ENCODE assay signal across 22 mouse cellular contexts in genomic region chrX:145499101-145499500, GRCm38 (mm10).
"Had no signal": no experiment of that assay in that cellular context is flagged by ENCODE, and none has a peak within 500 bp of the region (broad histone marks: within the 10 kb centered on the region; RNA-seq: fewer than 3 reads in every experiment).

No protein-coding gene starts in this region.

- H3K9ac ChIP-seq: limb, embryonic 15.5 days; liver, embryonic 14.5 days; liver, postnatal 0 days; lung, embryonic 15.5 days; neural tube, embryonic 12.5 days; neural tube, embryonic 15.5 days; stomach, embryonic 15.5 days had no signal

- H3K36me3 ChIP-seq: limb, embryonic 15.5 days; lung, embryonic 15.5 days; neural tube, embryonic 12.5 days; neural tube, embryonic 15.5 days; stomach, embryonic 15.5 days had no signal

- H3K27me3 ChIP-seq: limb, embryonic 15.5 days; lung, embryonic 15.5 days; neural tube, embryonic 12.5 days; neural tube, embryonic 15.5 days; stomach, embryonic 15.5 days had no signal

- H3K27ac ChIP-seq: layer of hippocampus, adult 2 months; limb, embryonic 15.5 days; liver, embryonic 14.5 days; lung, embryonic 15.5 days; neural tube, embryonic 12.5 days; neural tube, embryonic 15.5 days; stomach, embryonic 15.5 days had no signal

- H3K4me2 ChIP-seq: limb, embryonic 15.5 days; liver, embryonic 11.5 days; lung, embryonic 15.5 days; midbrain, embryonic 11.5 days; neural tube, embryonic 12.5 days; neural tube, embryonic 15.5 days; stomach, embryonic 15.5 days had no signal

- H3K4me1 ChIP-seq: limb, embryonic 15.5 days; lung, embryonic 15.5 days; neural tube, embryonic 12.5 days; neural tube, embryonic 15.5 days; stomach, embryonic 15.5 days had no signal

- H3K4me3 ChIP-seq: layer of hippocampus, adult 2 months; limb, embryonic 15.5 days; lung, embryonic 15.5 days; neural tube, embryonic 12.5 days; neural tube, embryonic 15.5 days; stomach, embryonic 15.5 days had no signal

- DNase-seq: kidney, adult 18-20 months; kidney, adult 9 months; kidney, postnatal 14 days; layer of hippocampus, adult 9-11 months; liver, postnatal 0 days; lung, postnatal 10 days; lung, postnatal 4 days; midbrain, embryonic 14.5 days; right cerebral cortex, adult 18-20 months; right cerebral cortex, postnatal 25 days; spleen, adult 18-20 months; thymus, adult 18-20 months; thymus, postnatal 36 days had no signal

- ATAC-seq: liver, postnatal 0 days had no signal

- H3K9me3 ChIP-seq: limb, embryonic 15.5 days; lung, embryonic 15.5 days; neural tube, embryonic 12.5 days; neural tube, embryonic 15.5 days; stomach, embryonic 15.5 days had no signal
